Mouse (Mus musculus) lung, adult 18-20 months (tissue): Measurements from ENCODE around the gene Gp2.

Source experiments
- DNase-seq, 2 experiments: peaks; one replicate each; pipeline ENCODE4 v3.0.0; 2022; ENCODE audit warnings: mixed read lengths in 2 of 2

Gene Gp2

DNA sequence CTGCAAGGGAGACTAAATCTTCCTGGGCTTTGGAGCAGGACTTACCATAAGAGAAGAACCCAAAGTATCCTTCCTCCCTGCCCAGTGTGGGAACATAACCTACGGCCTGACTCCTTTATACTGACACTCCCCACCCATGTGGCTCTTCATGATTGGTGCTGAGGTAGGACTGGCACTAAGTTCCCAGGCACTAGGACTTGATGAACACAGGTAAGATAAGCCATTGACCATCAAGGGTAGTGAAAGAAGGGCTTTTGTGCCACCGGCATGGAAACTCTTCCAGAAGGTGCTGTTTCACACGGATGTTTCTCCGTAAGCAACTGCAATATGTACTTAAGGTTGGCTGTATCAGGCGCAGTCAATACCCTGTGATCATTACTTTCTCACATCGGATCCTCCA is at the start of gene Gp2:
TSS of gene Gp2 (minus strand) at position 101 of the 400 bp plus-strand sequence.
- no peak for DNase-seq

DNA sequence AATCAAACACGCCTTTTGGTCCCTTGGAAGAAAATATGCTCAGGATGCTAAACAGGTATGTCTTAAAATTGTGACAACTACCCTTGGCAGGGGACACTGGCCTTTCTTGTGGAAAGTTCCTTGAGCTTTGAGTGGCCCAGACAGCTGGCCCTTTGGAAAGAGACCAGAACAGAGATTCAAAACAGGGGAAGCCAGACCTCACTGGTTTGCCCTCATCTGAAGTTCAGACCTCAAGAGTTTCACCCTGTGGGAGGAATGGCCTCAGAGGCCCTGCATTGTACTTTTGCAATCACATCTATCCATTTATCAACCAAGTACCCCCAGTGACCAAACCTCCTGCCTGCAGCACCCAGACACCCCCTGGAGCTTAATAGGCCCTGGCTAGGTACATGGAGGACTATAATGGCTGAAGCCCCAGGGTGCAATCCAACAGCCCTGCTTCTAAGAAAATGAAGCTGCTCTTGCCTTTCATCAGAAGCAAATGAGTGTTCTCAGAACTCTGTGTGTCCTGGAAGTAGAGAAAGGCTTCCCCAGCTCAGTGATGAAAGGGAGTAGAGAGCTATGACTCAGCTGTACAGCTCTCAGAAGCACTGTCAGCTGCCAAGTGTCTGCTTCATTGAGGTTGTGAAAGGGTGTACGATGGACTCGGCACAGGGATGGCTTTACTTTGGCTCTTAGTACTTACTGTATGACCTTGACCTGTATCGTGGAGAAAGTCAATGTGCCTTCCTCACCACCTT is 31.1 kb upstream of the Gp2 start:
- DNase-seq: no peak

DNA sequence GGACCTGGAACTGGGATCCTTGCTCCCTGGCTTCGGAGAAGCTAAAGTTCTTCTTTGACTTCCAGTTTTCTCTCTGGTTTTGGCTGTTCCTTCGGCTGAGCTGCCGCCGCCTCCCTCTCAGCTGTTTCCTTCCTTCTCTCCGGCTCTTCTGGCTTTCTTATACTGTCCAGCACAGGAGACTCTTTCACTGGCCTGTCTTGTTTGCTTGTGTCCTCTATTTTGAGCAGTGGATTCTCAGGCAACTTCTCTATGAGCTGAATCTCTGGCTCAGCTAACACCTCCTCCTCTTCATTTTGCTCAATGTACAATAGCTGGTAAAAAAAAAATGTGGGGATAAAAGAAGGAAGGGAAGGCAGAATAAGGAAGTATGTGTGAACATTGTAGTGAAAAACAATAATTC is 27.6 kb upstream of the Gp2 start:
- no peak for DNase-seq

DNA sequence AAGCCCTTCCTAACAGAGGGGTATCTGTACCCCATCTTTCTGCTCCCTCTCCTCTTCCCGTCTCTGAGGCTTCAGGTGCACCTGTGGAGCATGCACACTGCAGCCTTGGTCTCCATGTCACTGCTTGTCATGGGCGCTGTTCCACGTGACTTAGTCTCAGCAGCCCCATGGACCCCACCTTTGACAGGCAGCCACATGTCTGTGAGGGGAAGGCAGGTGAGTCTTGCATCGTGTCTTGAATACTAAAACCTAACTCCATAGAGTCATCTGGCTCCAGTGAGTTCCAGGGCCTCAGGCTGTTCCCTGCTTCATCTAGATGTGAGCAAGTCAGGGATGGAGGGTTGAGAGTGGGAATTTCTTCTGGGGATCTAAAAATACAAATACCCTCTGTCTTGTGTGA is 25.1 kb upstream of the Gp2 start:
- no peak for DNase-seq

DNA sequence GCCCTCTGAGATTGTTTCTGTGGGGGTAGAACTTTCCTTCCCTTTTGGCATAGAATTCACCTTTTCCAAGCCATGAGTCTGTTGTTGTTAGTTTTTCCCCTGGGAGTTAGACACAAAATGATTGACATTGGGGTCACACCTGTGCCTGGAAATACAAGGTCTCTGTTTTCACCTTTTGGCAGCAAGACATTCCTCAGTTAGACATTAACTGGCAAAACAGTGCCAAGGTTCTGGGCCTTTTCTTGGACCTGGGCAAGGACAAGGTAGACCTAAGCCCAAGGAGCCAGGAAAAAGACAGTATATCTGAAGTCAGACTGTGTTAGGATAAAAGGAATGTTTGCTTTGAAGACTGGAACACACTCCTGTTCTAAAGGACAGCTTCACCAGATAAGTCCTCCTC is 20.2 kb upstream of the Gp2 start, which contains the start of gene Umod:
TSS of gene Umod (minus strand) at position 27 of the 400 bp plus-strand sequence.
- DNase-seq: no peak

DNA sequence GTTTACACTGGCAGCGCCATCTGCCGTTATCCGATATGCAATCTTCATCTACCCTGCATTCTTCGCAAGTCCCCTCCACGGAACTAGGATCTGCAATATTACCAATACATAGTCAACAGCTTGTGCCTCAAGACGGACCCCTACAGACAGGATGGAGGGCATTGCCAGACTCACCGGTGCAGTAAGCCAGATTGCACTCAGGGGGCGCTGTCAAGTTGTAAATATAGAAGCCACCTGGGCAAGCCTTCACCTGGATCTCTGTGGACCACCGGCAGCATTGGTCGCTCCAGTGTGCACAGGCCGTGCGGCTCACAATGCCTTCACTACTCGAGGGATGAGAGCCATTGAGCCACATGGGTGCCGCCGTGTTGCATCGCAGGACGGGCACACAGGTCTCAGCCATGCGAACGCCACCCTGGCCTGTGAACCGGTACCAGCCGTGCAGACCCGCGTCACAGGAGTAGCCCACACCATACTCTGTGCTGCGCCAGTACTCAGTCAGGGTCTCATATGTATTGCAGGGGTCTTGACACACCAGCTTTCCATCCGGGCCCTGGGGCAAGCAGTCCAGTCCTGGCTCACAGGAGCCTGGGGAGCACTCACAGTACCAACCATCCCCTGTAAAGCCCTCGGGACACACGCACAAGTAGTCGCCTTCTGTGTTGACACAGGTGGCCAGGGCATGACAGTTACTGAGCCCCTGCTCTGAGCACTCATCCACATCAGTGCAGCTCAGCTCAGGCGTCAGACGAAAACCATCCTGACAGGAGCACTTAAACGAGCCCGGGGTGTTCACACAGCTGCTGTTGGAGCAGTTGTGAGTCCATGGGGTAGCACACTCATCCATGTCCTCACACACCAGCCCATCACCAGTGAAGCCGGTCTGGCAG is 17.7 kb upstream of the Gp2 start:
- no peak for DNase-seq

DNA sequence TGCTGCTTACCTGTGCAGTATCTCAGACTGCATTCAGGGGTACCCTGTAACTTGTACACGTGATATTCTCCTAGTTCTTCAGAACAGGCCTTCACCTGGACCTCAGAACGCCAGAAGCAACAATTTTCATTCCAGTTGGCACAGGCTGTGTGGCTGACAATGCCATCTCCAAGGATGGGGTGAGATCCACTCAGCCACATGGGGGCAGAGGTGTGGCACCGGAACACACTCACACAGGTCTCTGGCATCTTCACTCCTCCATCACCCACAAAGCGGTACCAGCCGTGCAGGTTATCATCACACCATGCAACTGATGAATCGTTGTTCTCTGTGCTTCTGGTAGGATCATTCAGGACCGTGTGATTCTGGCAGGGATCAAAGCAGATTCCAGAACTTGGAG is 4.9 kb downstream of the Gp2 start:
- DNase-seq: no peak

DNA sequence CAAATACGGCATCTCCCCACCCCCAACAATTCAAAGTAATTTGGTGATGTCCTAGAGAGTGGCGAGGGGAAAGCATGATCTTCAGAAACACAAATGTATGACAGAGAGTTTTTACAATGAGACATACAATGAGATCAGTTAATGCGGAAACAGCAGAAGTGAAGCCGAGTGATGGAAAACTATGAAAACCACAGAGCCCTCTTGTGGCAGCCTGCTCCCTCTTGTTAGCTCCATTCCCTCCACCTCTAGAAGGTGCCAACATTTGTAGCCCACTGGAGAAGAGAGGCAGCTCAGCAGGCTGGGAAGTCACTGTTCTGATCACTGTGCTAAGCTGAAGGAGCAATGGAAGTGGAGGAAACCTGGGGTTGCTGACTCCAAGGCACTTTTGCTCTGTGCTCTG is 15.2 kb downstream of the Gp2 start:
- DNase-seq: no peak

DNA sequence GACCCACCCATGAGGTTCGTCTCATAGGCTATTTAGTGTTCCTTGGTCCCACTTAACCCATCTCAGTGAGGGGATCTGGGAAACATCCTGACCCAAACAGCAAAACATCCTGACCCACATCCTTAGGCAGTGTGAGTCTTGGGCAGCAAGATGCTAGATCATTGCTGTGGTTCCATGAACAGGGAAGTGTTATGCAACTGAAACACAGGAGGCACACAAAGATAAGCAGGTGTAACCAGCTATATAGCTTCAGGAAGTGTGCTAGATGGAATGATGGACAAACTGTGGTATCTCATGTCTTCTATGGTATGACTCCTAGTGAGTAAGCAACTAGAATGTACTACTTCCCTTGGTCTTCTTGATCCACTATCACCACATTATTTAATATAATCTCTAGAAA is 17.1 kb downstream of the Gp2 start:
- DNase-seq: no peak

DNA sequence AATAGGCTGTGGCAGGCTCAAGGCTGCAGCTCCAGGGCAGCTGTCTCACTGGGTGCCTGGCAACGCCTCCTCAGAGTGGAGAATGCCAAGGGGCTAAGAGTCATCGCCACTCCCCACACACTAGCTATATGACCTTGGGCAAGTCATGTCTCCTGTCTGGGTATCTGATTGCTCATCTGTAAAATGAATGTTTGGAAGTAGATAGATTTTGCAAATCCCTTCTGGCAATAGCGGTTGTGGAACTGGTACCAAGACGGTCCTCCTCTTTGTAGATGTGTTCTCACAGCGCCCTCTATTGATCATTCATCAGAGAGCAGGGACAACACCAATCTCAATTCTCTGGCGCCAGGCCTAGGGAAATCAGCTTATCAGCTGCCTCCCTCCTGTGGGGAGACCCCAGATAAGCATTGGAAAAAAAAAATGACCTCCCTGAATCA is 31.9 kb downstream of the Gp2 start:
- DNase-seq: peak in 1 of 2 experiments; percentile 0

DNA sequence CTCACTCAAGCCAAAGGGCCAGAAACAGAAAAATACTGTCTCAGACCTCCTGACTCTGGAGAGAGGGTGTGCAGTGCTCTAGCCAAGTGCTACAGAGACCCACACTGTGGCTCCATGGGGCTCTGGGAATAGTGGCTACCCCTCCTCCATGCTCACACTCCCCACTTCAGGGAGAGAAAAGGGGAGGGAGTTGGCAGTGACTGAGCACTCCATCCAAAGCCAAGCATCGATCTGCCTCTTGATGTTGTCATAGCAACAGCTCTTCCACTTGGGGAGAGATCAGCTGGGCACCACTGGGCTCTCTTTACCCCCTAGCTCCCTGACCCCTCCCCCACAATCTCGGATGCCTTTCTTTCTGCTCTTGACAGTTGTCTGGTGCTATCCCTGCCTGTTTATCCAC is 38.4 kb downstream of the Gp2 start:
- no peak for DNase-seq

DNA sequence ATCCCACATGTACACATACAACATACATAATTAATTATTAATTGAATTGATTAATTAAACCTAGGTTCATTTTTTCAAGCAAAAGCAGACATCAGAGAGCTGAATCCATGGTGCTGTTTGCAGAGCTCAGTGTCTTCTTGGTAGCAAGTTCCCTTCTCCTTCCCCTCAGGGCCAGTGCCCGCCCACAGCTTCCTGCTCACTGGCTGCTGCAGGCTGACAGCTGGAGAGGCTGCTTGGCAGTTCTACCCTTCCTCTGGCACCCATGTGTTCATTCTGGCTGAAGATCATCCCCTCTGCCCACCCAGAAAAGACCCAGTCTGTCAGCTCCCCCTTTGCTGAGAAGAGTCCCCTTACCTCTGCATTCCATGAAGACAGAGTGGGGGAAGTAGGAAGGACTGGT is 40.6 kb downstream of the Gp2 start:
- DNase-seq: no peak

DNA sequence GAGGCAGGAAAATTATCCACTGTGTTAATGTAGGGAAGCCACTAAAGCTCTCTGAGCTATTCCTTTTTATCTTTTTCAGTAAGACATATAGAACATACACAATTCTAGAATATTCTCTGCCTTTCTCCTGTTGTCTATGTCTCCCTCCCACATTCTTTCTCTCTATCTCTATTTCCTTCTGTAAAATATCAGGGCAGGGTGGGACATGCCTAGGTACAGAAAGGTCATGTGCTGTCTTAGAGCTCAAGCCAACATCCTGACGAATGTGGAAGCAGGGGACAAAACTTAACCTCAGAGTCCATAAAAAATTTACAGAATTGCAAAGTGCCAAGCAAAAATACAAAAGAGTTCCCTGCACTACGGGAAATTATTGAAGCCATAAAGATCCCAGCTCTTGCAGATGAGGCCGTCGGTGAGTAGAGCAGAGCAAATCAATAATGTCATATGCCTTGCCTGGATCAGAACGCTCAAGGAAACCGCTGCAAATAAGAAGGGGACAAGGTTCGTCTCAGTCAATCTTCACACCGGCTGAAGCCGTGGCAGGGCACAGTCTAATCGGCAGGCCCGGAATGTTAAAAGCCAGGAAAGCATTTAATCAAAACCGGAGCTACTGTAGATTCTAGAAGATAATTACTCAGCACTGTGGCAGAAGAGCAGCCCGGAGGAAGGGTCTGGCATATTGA is 64.9 kb downstream of the Gp2 start:
- no peak for DNase-seq
